Mouse (Mus musculus): ENCODE data around the gene Gm49369.
"Not testable (repeated sequence)": the region's sequence is repeated elsewhere in the genome, so short reads cannot be mapped to it uniquely, and the experiment has no call there.

The Gm49369 gene

DNA sequence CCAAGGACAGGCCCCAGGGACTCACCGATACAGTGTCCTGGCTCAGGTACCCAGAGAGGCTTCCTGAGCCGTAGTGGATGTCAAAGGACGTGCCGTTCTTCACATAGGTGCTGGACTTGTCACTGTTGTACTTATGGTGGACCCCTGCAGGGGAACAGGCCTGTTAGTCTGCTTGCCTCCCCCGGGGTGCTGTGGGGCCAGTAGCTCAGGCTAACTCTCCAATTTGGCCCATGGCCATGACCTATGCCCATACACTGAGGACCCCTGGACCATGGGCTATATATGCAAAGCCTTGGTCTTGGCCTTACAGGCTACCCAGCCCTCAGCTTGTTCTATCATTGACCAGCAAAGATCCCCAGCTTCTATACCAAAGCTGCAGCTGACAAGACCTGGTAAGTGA, at the start of gene Gm49369:
Gene Gm49369, minus strand, starts transcription at position 101 of the 400 bp plus-strand sequence.
- no peak for DNase-seq

DNA sequence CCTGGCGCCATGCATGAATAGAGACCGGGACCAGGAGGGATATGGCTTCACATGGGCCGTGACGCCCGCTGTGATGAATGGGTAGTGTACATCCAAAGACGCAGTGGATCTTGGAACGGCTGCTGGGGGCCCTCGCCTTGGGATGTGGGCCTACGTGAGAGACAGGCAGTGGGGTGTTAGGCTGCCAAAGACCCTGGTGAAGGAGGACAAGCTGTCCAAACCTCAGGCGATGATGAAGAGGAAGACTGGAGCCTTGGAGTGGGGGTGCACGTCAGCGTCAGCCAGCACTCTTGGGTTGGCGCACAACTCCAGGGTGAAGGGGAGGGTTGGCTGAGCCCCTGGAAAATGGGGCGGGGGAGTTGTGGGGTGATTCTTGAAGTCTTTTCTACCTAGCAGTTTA, 48.6 kb upstream of the Gm49369 start:
- DNase-seq: no peak

DNA sequence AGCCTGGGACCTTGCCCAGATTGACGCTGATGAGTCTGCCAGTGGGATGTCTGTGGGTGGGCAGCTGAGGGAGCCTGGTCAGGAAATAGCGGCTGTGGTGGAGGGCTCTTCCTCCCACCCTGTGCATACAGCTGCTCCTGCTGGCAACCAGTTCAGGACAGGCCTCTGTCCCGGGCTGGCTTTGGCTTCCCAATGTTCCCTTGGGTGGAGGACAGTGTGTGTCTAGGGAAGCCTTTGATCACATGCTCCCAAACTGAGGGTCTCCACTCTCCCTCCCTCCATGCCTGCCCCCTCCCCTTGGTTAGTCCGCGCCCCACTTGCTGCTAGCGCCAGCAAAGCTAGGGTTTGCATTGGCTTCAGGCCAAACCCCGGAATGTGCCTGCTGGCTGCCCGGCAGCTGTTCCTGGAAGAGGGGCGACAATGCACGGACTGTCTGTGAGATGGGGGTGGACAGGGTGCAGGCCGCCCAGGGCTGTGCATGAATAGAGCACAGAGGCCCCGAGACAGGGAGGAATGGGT, 47.8 kb upstream of the Gm49369 start:
- peak; percentile 56 to 71 for DNase-seq

DNA sequence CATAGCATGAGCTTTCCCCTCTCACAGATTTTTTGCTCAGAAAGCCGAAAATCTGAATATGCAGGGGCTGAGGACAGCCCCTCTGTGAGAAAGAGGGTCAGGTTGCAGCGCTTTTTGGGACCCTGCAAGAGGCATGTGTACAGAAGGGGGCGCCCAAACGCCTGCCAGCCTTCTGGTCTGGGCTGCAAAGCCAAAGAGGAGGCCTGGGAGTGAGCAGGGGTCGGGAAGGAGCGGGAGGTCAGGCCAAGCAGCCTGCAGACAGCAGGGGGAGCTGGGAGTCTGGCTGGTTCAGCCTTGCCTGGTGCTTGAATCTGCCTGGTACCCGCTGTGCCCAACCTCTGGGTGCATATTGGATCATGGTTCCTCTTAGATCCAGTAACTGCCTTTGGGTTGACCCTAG, 45.7 kb upstream of the Gm49369 start:
- peak; percentile 53 to 74 for DNase-seq

DNA sequence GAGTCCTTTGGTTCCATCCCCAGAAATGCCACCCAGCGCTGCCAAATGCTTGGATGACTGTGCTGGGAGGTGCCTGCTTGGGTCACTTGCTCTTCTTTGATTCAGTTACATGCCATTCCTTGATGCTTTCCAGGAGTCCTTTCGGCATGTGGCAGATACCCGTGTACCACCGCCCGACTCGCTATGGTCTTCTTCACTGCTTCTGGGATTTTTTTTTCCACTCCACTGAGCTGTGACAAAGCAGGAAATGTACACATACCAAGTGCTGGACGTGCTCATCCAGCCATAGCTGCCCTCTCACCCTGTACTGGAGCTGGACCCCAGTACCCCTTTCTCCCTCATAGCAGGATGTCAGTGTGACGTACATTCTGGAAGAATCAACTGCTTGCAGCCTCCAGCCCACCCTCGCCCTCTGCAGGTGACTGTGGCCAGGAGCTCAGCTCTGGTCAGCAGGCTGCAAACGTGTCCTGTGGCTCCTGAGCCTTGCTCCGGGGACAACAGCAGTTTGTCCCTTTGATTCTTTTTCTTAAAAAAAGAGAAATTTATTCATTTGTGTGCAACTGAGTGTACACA, 43.3 kb upstream of the Gm49369 start:
- DNase-seq: peak; percentile 63 to 75

DNA sequence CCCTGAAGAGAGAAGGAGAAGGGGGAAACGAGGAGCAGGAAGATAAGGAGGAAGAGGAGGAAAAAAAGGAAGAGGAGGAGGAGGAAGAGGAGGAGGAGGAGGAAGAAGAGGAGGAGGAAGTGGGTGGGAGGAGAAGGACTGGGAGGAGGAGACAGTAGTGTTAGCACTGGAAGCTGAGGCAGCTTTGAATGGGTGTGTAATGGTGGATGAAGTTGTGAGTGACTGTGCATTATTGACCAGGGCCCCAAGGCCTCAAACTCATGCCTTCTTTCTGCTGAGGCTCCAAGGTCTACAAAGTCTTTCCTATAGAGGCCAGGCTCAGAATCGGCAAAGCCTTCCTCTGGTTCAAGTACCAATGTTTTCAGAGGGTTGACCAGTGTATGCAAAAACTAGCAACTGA, 39.4 kb upstream of the Gm49369 start:
- no peak for DNase-seq

DNA sequence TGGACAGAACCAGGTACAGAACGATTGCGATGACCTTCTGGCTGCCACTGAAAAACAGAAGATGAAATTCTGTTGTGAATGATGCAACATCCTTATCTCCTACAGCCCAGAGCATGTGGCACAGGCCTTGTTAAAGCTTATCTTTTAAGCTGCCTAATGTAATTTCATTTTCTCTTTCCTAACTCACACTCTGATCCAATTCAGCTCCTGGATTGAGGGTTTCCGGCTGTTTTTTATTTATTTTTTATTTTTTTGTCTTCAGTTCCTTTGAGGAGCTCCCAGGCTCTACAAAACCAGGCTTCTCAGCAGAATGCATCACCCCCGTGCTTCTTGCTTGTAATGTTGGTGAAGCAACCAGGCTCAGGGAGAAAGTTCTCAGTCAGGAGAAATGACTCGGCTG, 37.4 kb upstream of the Gm49369 start:
- no peak for DNase-seq

DNA sequence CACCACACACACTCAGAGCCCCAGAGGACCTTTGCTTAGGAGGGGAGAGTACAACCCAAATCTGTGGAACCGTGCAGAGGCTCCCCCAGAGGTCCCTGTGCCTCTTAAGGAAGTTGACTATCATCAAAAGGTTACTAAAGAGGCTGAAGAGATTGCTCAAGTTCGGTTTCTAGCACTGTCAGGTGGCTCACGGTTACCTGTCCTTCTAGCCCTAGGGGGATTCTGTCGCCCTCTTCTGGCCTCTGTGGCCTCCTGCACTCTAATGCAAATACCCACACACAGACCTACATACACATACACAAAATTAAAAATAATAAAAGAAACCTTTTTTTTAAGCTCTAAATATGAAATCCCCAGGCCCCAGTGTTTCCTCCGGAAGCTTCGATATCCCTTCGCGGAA, 36.2 kb upstream of the Gm49369 start:
- DNase-seq: no peak

DNA sequence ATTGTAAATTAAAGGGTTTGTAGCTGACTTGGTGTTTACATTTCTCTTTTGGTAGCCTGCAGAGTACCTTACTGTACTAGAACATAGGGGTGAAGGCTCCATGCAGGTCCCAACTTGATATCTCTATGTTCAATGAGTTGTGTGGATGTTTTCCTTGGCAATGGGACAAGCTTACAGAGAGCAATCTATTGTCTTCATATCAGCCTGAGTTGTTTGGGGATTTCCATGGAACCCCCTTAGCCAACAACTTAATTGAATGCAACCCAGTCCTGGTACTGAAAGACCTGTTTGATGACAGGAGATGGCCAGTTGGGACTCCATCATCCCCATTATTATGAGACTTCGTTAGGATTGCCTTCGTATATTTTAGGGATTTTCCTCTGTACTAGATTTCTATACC, 35.6 kb upstream of the Gm49369 start:
- DNase-seq: no peak

DNA sequence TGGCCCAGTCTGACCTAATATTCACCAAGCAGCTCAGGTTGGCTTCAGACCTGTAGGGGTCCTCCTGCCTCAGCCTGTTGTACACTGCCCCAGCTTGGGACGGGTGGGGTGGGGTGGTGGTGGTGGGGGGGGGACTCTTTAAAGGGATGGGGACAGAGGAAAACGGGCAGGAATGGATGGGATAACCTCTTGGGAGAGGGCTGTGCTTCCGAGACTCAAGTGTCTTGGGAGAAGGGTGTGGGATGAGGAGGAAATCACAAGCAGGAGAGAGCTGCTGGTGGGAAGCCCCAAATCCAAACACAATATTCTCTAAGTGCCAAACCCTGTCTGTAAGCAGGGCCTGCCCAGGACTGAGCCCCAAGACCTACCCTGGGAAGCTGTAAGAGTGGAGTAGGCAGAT, 33.8 kb upstream of the Gm49369 start:
- no peak for DNase-seq

DNA sequence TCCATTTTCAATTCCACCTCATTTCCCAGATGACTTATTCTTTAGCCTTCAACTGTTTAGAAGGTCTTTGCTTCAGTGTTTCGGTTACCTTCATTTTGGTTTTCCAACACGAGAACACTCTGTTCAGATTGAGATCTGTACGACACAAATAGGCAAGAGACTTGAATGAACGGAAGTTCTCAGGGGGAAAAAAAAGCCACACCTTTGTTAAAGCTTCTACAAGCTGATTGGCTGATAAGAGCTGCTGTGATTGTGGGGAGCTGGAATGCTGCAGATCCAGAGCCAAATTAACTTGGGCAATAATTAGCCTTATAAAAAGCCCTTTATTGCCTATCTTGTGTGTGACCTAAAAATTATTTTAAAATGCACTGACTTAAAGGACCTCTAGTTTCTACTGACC, 32.8 kb upstream of the Gm49369 start:
- no peak for DNase-seq

DNA sequence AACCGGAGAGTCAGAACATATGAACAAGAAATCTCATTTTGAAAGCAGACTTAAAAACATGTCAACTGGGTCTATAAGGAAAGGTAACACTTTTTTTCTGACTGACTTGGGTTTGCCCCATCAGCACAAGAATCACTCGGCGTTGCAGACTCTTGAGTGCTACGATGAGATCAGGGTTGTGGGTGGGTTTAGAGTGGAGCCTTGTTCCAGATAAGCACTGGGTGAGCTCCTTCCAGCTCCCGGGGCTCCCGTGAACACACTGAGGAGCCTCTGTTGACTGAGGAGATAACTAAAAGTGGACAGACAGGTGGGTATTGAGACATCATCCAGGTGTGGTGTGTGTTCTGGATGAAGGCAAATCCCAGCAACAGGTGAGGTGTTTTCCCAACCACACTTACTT, 30.8 kb upstream of the Gm49369 start:
- DNase-seq: no peak

DNA sequence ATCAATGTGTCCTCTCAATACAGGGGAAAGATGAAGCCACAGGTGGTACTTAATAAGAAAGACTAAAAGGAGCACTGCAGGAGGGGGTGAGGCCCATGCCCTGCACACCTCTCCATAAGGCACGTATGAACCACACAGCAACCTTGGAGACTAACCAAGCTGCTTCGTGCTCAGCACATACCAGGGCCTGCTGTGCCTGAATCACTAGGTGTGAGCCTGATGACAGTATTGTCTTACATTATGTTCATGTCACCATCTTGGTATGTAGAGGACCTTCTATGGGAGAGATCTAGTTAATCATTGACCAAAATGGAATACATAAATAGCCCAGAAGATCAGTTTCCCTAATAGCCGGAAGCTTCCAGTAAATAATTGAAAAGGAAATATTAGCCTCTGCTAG, 27.1 kb upstream of the Gm49369 start:
- DNase-seq: no peak

DNA sequence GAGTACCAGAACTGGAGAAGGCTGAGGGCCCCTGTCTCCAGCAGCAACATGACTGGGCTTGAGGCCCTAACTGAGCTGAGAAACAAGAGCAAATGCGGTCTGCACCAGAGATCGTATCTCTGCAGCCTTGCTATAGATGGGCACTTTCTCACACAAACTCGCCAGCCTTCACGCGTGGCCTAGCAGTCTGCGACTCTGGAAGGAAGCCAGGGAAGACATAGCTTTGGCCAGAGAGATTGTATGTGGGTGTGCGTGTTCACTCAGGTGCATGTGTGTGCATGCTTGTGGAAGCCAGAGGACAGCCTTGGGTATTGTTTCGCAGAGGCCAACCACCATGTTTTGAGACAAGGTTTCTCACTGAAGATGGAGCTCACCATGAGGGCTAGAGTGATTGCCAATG, 26.2 kb upstream of the Gm49369 start:
- DNase-seq: peak; percentile 30 to 36

DNA sequence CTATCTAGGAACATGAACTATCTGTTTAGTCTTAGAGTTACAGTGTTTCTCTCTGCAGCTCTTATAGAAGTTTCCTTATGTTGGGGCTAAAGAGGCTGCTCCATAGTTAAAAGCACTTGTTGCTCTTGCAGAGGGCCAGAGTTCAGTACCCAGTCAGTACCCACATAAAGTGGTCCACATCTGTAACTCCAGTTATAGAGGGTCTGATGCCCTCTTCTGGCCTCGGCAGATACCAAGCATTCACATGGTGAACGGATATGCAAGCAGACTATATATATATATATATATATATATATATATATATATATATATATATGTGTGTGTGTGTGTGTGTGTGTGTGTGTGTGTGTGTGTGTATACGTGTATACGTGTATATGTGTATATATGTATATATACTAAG, 25.5 kb upstream of the Gm49369 start:
- no peak for DNase-seq

DNA sequence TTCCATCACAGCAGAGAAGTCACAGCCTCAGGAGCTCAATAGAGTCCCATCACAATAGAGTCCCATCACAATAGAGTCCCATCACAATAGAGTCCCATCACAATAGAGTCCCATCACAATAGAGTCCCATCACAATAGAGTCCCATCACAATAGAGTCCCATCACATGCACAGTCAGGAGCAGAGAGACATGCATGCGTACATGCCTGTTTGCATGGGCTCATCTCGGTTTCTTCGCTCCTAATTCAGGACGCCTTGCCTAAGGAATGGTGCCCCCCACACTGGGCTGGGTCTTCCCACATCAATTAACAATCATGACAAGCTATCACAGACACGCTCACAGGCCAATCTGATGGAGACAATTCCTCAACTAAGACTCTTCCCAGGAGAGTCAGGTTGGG, 22.7 kb upstream of the Gm49369 start:
- DNase-seq: not testable (repeated sequence)

DNA sequence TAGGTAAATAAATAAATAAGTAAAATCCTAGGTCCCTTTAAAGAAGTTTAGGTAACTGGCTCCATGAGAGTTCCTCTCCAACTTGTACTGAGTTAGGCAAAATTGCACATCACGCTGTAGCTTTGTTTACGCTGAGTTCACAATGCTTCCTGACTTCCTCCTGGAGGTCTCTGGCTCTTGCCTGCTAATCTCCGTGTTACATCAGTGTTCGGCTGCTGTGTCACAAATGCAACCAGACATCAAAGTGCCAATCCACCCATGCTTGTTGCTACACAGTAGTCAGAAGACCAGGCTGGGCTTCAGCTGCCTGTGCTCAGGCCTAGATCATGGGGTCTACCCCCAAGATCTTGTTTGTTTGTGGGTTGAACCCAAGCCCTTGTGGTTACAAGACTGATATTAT, 21.1 kb upstream of the Gm49369 start:
- no peak for DNase-seq

DNA sequence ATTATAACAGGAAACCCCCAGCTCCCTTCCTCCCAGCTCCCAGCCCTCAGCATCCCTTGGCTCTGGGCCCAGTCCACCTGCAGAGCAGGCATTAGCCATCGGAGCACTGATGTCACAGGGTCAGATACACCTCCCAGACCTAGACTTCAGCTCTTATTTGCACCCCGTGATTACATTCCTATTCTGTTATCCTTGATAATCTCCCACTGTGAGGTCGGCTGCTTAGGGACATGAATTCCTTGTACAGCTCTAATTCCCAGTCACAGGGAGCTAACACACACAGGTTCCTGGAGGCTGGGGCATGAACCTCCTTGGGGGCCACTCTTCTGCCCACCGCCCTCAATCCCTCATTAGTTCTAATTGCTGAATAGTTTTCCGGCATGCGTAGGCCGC, 18.3 kb upstream of the Gm49369 start:
- peak in 1 of 2 experiments; percentile 36 for DNase-seq

DNA sequence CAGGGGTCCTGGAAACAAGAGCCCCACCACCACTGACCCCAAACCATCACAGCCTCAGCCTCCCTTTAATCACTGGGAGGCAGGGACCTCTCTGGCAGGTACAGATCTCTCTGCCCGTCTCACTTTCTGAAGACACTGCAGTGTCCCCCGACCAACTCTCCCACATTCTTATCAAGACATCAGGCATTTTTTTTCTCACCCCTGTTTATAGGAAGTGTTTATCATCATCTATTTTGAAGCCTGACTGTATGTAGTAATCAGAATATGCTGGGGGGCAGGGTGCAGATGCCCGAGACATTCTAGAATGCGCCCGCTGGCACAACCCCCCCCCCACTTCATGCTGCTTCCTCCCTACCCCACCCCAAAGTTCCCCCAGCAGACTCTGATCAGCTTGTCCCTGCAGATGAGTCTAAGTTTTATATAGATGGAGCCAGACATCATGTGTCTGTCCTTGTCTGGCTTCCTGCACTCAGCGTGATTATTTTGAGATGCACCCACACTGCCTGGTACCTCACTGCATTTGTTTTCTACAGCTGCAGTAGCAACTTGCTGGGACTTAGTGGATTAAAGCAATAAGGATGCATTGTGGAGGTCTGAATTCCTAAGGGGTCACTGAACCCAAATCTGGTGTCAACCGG, 17.8 kb upstream of the Gm49369 start:
- no peak for DNase-seq

DNA sequence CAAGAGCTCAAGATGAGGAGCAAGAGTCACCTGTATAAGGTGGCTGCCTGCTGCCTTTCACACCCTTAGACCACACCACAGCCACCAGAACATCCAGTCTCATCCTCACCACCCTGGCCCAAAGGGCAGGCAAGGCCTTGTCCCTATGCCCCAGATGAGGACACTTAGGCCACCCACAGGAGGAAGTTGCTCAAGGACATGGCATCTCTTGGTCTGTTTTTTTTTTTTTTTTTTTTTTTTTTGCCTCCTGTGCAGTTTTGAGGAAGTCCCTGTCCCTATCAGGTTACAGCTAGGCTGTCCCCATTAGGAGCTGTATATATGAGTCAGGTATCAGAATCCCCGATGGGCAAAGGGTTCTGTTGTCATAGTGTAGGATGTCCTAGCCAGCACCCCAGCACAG, 16.8 kb upstream of the Gm49369 start:
- no peak for DNase-seq

DNA sequence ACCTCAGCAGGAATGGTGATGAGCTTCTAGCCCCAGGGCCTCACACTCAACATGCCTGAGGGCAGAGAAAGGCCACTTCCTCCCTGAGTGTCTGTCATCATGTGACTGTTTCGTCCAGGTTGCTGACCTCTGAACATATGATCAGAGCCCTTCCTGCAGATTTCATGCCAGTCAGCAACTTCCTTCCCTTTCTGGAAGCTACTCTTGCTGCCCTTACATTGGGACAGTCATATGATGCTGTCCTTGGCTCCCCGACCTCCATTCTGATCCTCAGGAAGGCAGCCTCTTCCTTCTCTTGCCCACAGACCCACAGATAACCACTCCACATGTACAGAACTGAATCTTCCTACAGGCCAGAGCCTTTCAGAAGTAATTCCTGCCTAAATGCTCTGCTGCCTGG, 15.6 kb upstream of the Gm49369 start:
- no peak for DNase-seq

DNA sequence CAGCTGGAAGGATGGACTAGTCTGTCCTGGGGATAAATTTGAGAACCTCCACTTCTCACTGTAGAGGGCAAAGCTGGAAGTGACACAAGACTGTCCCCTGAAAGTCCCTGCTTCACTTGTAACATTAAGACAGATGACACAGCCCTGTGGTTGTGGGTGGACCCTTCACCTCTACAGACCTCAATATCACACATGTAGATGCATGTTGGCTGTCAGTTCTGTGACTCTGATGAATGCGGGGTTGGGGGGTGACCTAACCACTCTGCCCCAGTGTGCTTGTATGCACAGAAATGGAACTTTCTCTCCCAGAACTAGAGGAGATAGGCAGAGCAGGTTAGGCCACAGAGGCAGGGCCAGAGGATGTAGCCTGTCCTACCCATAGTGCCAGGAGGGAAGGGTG, 14.1 kb upstream of the Gm49369 start:
- DNase-seq: no peak

DNA sequence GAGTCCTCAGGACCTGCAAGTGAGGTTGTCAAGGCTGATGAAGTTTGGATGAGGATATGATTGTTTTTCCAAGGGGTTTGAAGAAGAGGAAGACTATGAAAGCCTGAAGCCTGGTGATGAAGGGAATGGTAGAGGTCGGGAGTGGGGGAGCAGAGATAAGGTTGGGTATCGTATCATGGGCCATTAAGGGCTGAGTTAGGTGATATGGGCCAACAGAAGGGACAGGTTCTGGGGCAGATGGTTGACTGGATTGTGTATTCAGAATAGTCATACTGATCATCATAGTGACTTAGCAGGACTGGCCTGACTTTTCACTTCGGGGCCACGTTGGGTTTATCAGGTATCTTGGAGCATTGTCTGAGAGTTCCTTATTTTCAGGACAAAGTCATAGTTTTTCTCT, 13.0 kb upstream of the Gm49369 start:
- DNase-seq: no peak

DNA sequence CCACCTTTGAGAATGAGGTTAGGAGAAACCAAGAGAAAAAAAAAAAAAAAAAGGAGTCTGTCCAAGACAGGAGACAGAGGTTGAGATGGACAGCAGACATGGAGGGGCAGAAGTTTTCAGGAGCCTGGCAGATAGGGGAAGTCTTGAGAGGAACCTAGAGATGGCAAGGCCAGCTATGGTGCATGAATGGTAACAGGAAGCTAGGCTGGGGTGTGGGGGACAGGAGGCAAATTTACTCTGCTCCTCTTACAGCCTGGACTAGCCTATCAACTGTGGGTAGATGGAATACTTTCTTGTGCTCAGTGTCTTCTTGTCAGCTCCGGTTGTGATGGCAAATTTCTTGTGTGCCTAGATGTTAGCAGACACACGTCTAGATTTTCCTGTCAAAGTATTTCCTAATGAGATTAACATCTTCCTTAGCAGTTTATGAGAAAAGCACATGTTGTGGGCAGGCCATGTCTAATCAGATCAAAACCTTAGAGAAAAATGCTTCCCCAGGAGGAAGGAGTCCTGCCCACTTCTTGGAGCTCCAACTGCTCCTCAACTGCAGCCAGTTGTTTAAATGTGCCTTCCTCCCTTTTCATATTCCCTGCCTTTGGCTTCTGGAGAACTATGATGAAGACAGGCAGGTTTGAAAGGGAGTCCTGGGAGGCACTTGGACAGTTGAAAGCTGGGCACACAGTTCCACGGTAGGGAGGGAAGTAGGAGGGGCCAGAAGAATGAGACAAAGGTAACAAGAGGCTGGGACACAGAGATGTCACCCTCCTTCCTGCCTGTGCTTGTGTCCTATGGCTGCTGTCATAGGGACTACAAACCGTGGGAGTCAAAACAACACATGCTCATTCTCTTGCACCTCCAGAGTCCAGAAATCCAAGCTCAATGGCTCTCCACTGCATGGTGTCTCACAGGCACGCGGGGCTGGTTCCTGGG, 12.1 kb upstream of the Gm49369 start:
- no peak for DNase-seq
